Mouse (Mus musculus) liver, embryonic 13.5 days (tissue): Measurements from ENCODE around the gene Plcl1. TPM values are rescaled to one million over a fixed set of nuclear protein-coding genes. Genes with fewer than 3 reads are reported as not detected.

Experiments used
- ATAC-seq: fragments of 200-750 bp; cut with Nextera tagmentation; 2 replicates; pipeline ENCODE4 v1.8.0; 2017; ENCODE audit warnings: low read depth, mild to moderate bottlenecking, moderate number of reproducible peaks, moderate library complexity
- DNase-seq: peaks from one replicate; pipeline ENCODE4 v3.0.0; 2022
- H3K27ac ChIP-seq: fragments of 300-500 bp; sonication (generic); 2 replicates; pipeline ENCODE4 v1.5.1; 2015; ENCODE audit warnings: moderate library complexity, mild to moderate bottlenecking, inconsistent platforms
- H3K27me3 ChIP-seq: fragments of 300-500 bp; sonication (generic); 2 replicates; pipeline ENCODE4 v1.6.1; 2015; ENCODE audit warnings: mild to moderate bottlenecking, inconsistent platforms
- H3K36me3 ChIP-seq: fragments of 300-500 bp; sonication (generic); 2 replicates; pipeline ENCODE4 v1.6.1; 2015; ENCODE audit warnings: mild to moderate bottlenecking, inconsistent platforms
- H3K4me1 ChIP-seq: fragments of 300-500 bp; sonication (generic); replicated peaks from 2 replicates; pipeline ENCODE4 v1.6.1; 2015; ENCODE audit warnings: inconsistent platforms
- H3K4me2 ChIP-seq: fragments of 300-500 bp; sonication (generic); 2 replicates; pipeline ENCODE4 v1.6.1; 2015; ENCODE audit warnings: inconsistent platforms, mild to moderate bottlenecking, moderate library complexity
- H3K4me3 ChIP-seq: fragments of 300-500 bp; sonication (generic); replicated peaks from 2 replicates; pipeline ENCODE4 v1.5.1; 2015; ENCODE audit warnings: mild to moderate bottlenecking, inconsistent platforms
- H3K9ac ChIP-seq: fragments of 300-500 bp; sonication (generic); 2 replicates; pipeline ENCODE4 v1.6.1; 2015; ENCODE audit warnings: mild to moderate bottlenecking, inconsistent platforms
- H3K9me3 ChIP-seq: fragments of 300-500 bp; sonication (generic); replicated peaks from 2 replicates; pipeline ENCODE4 v1.6.1; 2016; ENCODE audit warnings: inconsistent platforms
- WGBS: fragments of 180-500 bp; shearing (Covaris S2); methylation state at CpG from one replicate; pipeline ENCODE4 v1.1.7; 2015; ENCODE audit not compliant: insufficient replicate concordance; 5-methylcytosine and 5-hydroxymethylcytosine counted together
- polyA plus RNA-seq: library from polyadenylated mRNA; unstranded; fragments of >200 nt; fragmentation: Nextera tagmentation; extraction: Ambion mirVana; gene quantifications from 2 replicates; pipeline ENCODE4 v1.2.1, GENCODE M21; 2015

Gene Plcl1
- polyA plus RNA-seq, 1 experiment from 2014 or later, result 0.13 TPM

GRCm38 (mm10) chr1:55705756-55706155 is 300.0 kb downstream of the Plcl1 start:
- Histone ChIP-seq H3K9ac (no peak overlapping the region), H3K4me1 (no peaks in the 10 kb centered on the region), H3K36me3 (no peaks in the 10 kb centered on the region), H3K9me3 (no peaks in the 10 kb centered on the region), H3K27ac (no peak overlapping the region), H3K4me3 (no peak overlapping the region), H3K27me3 (no peaks in the 10 kb centered on the region), H3K4me2 (no peak overlapping the region)
- ATAC-seq (no peak), DNase-seq (no peak)
- 53% methylated on average over 3 of the region's 3 CpGs for WGBS

DNA sequence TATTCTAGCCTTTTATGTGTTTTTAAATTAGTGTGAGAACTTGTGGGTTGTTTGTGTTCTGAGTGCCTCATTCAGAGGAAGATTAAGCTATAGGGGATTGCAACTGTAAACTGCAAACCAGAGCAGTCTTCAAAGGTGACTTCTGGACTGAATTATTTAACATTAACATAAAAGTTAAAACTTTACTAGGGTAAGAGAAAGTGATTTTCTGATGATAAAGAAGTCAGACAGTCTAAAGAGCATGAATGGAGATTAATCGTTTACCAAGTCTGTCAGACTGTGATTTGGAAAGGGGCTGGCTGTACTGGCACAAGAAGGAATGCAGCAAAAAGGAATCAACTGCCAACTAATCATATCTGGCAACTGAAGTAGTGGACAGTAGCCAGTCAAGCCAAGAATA is 301.2 kb downstream of the Plcl1 start:
- no peak for ATAC-seq
- no peak overlapping the region for H3K9ac ChIP-seq
- H3K4me3 ChIP-seq, result no peak overlapping the region
- 42% methylated on average over 1 of the region's 1 CpGs for WGBS
- no peak overlapping the region for H3K27ac ChIP-seq
- no peaks in the 10 kb centered on the region for H3K27me3 ChIP-seq
- H3K9me3 ChIP-seq, result no peaks in the 10 kb centered on the region
- no peaks in the 10 kb centered on the region for H3K36me3 ChIP-seq
- no peaks in the 10 kb centered on the region for H3K4me1 ChIP-seq
- H3K4me2 ChIP-seq, result no peak overlapping the region
- no peak for DNase-seq

GRCm38 (mm10) chr1:55717283-55717803 is 311.6 kb downstream of the Plcl1 start:
- no peak overlapping the region for H3K4me2 ChIP-seq
- ATAC-seq (no peak), DNase-seq (no peak)
- H3K27ac ChIP-seq, result no peak overlapping the region
- no peaks in the 10 kb centered on the region for H3K4me1 ChIP-seq
- no peaks in the 10 kb centered on the region for H3K36me3 ChIP-seq
- 62% methylated on average over 4 of the region's 4 CpGs for WGBS
- H3K27me3 ChIP-seq, result no peaks in the 10 kb centered on the region
- H3K9ac ChIP-seq, result no peak overlapping the region
- no peaks in the 10 kb centered on the region for H3K9me3 ChIP-seq
- no peak overlapping the region for H3K4me3 ChIP-seq

- ATAC-seq, result no peak
- H3K36me3 ChIP-seq, result no peaks in the 10 kb centered on the region
- H3K9me3 ChIP-seq, result no peaks in the 10 kb centered on the region
- H3K27me3 ChIP-seq, result no peaks in the 10 kb centered on the region
- no peak overlapping the region for H3K4me2 ChIP-seq
- H3K4me3 ChIP-seq, result no peak overlapping the region
- H3K9ac ChIP-seq, result no peak overlapping the region
- DNase-seq, result no peak
- H3K27ac ChIP-seq, result no peak overlapping the region
- no peaks in the 10 kb centered on the region for H3K4me1 ChIP-seq
- 65% methylated on average over 3 of the region's 3 CpGs for WGBS
These were observed 319.7 kb downstream of the Plcl1 start for GRCm38 (mm10) chr1:55725428-55725827.

DNA sequence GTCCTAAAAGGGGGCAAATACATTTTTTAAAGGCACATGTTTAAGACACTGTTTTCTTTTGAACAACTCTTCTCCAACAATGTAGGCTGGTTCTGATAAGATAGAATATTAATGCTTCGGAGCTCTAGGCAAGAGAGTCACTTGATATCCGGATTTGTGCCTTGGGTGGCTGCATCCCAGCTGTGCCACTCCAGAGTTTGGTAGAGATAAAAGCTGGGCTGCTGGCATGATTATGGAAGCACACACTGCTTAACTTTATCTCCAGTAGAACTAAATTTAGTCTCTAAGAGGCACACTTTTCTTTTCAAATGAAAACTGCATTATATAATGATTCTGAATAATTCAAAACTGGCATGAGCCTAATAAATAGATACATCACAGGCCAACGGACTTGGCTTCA is 323.6 kb downstream of the Plcl1 start:
- H3K4me3 ChIP-seq, result no peak overlapping the region
- no peak overlapping the region for H3K9ac ChIP-seq
- no peaks in the 10 kb centered on the region for H3K9me3 ChIP-seq
- H3K36me3 ChIP-seq, result no peaks in the 10 kb centered on the region
- H3K4me1 ChIP-seq, result no peaks in the 10 kb centered on the region
- H3K27me3 ChIP-seq, result no peaks in the 10 kb centered on the region
- ATAC-seq (no peak), DNase-seq (no peak)
- 66% methylated on average over 3 of the region's 3 CpGs for WGBS
- H3K27ac ChIP-seq, result no peak overlapping the region
- no peak overlapping the region for H3K4me2 ChIP-seq

- no peaks in the 10 kb centered on the region for H3K27me3 ChIP-seq
- no peaks in the 10 kb centered on the region for H3K4me1 ChIP-seq
- ATAC-seq, result no peak
- no peaks in the 10 kb centered on the region for H3K9me3 ChIP-seq
- no peaks in the 10 kb centered on the region for H3K36me3 ChIP-seq
- no peak overlapping the region for H3K4me3 ChIP-seq
- 65% methylated on average over 3 of the region's 3 CpGs for WGBS
- no peak overlapping the region for H3K4me2 ChIP-seq
- no peak overlapping the region for H3K27ac ChIP-seq
- no peak for DNase-seq
- H3K9ac ChIP-seq, result no peak overlapping the region
These were observed 327.2 kb downstream of the Plcl1 start for GRCm38 (mm10) chr1:55732951-55733350.

DNA sequence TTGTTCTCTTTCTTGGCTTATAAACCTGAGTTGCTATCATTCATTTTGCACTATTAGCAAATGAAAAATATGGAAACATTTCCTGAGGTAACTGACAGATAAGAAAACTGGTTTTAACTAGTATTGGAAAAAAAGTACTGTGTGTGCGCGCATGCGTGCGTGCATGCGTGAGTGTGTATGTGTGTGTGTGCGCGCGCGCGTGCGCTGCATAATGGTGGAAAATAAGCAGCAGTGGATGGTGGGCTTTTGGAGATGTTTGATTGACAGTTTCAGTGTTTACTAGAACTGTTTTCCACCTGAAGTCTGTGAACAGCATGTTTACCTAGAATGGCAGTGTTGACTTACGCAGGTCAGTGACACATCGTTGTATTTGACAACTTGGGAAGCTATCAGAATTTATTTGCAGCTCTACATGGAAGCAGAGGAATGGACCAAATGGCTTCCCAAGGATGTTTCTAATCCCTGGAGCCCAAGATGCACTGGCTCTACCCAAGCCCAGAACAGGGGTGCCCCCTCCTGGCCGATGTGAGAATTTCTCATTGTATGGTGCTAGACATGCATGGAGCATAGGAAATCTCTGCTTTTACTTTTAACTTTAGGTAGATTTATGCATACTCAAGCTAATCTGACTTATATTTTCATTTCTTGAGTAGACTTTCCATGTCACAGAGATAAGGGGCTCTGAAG is 330.5 kb downstream of the Plcl1 start:
- peak; percentile 18 for DNase-seq
- no peaks in the 10 kb centered on the region for H3K36me3 ChIP-seq
- no peak for ATAC-seq

DNA sequence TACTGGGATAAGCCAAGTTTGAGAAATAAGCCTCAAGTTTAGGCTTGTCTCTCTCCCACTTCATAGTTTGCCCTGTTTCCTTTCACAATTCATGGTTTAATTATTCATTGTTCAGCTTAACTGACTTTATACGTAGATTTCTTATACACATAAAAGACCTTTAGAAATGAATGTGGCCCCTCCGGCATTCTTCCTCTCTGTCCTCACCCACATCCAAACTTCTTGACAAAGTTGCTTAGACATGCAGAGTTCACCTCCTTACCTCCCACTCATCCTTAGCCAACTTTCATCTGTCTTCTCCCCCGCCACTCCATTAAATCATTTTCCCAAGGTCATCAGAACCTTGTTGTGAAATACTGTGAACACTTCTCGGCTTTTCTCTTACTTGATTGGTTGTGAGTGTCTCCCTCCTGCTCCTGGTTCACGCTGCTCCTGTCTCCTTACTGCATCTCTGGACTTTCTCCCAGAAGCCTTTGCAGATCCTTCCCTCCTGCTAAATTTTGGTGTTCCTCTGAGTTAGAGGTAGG is 331.1 kb downstream of the Plcl1 start:
- H3K4me1 ChIP-seq, result no peaks in the 10 kb centered on the region
- DNase-seq, result no peak

More for the DNA sequence above, 330.5 kb downstream of the Plcl1 start:
- Histone ChIP-seq H3K9me3 (no peaks in the 10 kb centered on the region), H3K9ac (no peak overlapping the region), H3K4me2 (no peak overlapping the region), H3K27ac (no peak overlapping the region), H3K4me1 (no peaks in the 10 kb centered on the region), H3K4me3 (no peak overlapping the region), H3K27me3 (no peaks in the 10 kb centered on the region)
- WGBS, result 82% methylated on average over 14 of the region's 14 CpGs

DNA sequence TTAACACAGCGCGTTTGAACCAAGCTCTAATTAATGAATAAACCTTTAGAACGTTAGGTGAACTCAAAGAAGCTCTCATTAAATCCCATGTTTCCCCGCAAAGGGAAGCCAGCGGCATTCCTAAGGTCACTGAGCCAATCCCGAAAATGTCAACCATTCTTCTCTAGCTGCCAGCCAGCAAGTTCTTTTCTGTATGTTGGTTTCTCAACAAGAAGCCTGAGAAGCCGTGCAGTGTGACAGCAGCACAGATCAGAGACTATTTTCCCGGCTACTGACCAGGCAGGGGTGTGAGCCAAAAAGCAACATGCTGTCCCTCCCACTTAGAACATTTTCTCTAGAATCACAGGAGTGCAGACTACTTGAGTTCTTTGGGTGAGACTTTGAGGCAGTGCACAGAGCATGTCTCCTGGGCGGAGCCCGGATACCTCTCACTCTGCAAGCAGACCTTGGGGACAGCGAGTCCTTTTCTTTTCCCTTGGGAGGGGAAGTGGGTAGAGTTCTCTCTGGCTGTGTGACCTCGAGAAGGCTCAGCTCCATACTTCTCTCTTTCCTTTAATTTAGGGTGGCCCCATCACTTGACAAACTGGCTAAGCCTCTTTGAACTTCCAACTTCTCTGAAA is 333.1 kb downstream of the Plcl1 start:
- Histone ChIP-seq H3K36me3 (no peaks in the 10 kb centered on the region), H3K27ac (no peak overlapping the region), H3K27me3 (no peaks in the 10 kb centered on the region), H3K4me1 (no peaks in the 10 kb centered on the region), H3K4me2 (no peak overlapping the region), H3K4me3 (no peak overlapping the region), H3K9ac (no peak overlapping the region), H3K9me3 (no peaks in the 10 kb centered on the region)
- no peak for DNase-seq
- no peak for ATAC-seq
- 54% methylated on average over 12 of the region's 12 CpGs for WGBS

More for the DNA sequence above, 331.1 kb downstream of the Plcl1 start:
- 45% methylated on average over 5 of the region's 5 CpGs for WGBS
- Histone ChIP-seq H3K27ac (no peak overlapping the region), H3K27me3 (no peaks in the 10 kb centered on the region), H3K9ac (no peak overlapping the region), H3K36me3 (no peaks in the 10 kb centered on the region), H3K9me3 (no peaks in the 10 kb centered on the region), H3K4me3 (no peak overlapping the region), H3K4me2 (no peak overlapping the region)
- no peak for ATAC-seq

GRCm38 (mm10) chr1:55741885-55742284 is 336.2 kb downstream of the Plcl1 start:
- Histone ChIP-seq H3K4me1 (no peaks in the 10 kb centered on the region), H3K9me3 (no peaks in the 10 kb centered on the region), H3K9ac (no peak overlapping the region), H3K4me3 (no peak overlapping the region), H3K4me2 (no peak overlapping the region), H3K27me3 (no peaks in the 10 kb centered on the region), H3K36me3 (no peaks in the 10 kb centered on the region), H3K27ac (no peak overlapping the region)
- 42% methylated on average over 3 of the region's 3 CpGs for WGBS
- ATAC-seq (no peak), DNase-seq (no peak)

DNA sequence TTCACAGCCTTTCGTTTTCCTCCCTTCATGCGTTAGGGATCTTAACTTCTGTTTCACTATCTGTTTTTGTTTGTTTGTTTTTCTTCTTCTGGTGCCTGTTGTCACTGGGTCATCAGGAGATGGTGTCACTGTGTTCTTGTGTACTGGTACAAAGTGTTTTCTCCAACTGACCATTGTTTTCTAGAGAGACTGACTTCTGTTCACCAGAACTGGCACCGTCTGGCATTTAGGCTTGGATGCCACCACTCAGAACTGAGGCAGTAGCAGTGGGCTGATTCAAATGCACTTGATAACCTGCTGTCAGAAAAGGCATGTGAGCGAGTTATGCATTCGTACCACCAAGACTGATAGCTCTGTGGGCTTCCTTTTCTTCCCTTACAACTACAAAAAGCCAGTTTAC is 342.8 kb downstream of the Plcl1 start:
- 48% methylated on average over 5 of the region's 5 CpGs for WGBS
- H3K4me3 ChIP-seq, result no peak overlapping the region
- no peaks in the 10 kb centered on the region for H3K9me3 ChIP-seq
- no peaks in the 10 kb centered on the region for H3K4me1 ChIP-seq
- no peak overlapping the region for H3K27ac ChIP-seq
- ATAC-seq (no peak), DNase-seq (no peak)
- no peaks in the 10 kb centered on the region for H3K36me3 ChIP-seq
- H3K4me2 ChIP-seq, result no peak overlapping the region
- H3K9ac ChIP-seq, result no peak overlapping the region
- no peaks in the 10 kb centered on the region for H3K27me3 ChIP-seq

GRCm38 (mm10) chr1:55749770-55750169 is 344.0 kb downstream of the Plcl1 start:
- Histone ChIP-seq H3K9ac (no peak overlapping the region), H3K4me2 (no peak overlapping the region), H3K9me3 (no peaks in the 10 kb centered on the region), H3K4me3 (no peak overlapping the region), H3K27me3 (no peaks in the 10 kb centered on the region), H3K36me3 (no peaks in the 10 kb centered on the region), H3K4me1 (no peaks in the 10 kb centered on the region), H3K27ac (no peak overlapping the region)
- WGBS, result 62% methylated on average over 7 of the region's 7 CpGs
- no peak for ATAC-seq
- DNase-seq, result no peak
